Mouse (Mus musculus) kidney, postnatal 0 days (tissue): Measurements from ENCODE around the gene Prmt7. TPM values are rescaled to one million over a fixed set of nuclear protein-coding genes. Genes with fewer than 3 reads are reported as not detected.

Experiments
- ATAC-seq: fragments of 200-750 bp; cut with Nextera tagmentation; replicated peaks from 2 replicates; pipeline ENCODE4 v1.8.0; 2017; ENCODE audit warnings: low read depth, moderate number of reproducible peaks, moderate TSS enrichment, moderate library complexity; ENCODE audit not compliant: low FRiP score
- DNase-seq: peaks from one replicate; pipeline ENCODE4 v3.0.0-alpha.2; 2016; ENCODE audit warnings: low spot score
- H3K27ac ChIP-seq: fragments of 300-500 bp; sonication (generic); 2 replicates; pipeline ENCODE4 v1.5.1; 2014; ENCODE audit warnings: mild to moderate bottlenecking
- H3K27me3 ChIP-seq: fragments of 300-500 bp; sonication (generic); 2 replicates; pipeline ENCODE4 v1.6.1; 2014; ENCODE audit warnings: low read length, mixed read lengths; ENCODE audit not compliant: insufficient read depth
- H3K36me3 ChIP-seq: fragments of 300-500 bp; sonication (generic); 2 replicates; pipeline ENCODE4 v1.6.1; 2014; ENCODE audit warnings: low read length, mixed read lengths; ENCODE audit not compliant: insufficient read depth
- H3K4me1 ChIP-seq: fragments of 300-500 bp; sonication (generic); replicated peaks from 2 replicates; pipeline ENCODE4 v1.6.1; 2014; ENCODE audit warnings: antibody characterized with exemption, low read length, mixed read lengths; ENCODE audit not compliant: insufficient read depth
- H3K4me2 ChIP-seq: fragments of 300-500 bp; sonication (generic); 2 replicates; pipeline ENCODE4 v1.6.1; 2014; ENCODE audit warnings: mild to moderate bottlenecking, low read length, moderate library complexity, mixed read lengths
- H3K4me3 ChIP-seq: fragments of 300-500 bp; sonication (generic); replicated peaks from 2 replicates; pipeline ENCODE4 v1.5.1; 2014; ENCODE audit warnings: low read depth, low read length
- H3K9ac ChIP-seq: fragments of 300-500 bp; sonication (generic); 2 replicates; pipeline ENCODE4 v1.6.1; 2014; ENCODE audit warnings: low read depth, low read length
- H3K9me3 ChIP-seq: fragments of 300-500 bp; sonication (generic); replicated peaks from 2 replicates; pipeline ENCODE4 v1.6.1; 2016; ENCODE audit warnings: low read length, inconsistent platforms, mixed read lengths
- CTCF ChIP-seq: IDR thresholded peaks from 2 replicates; pipeline ENCODE4 v1.5.1; 2016; ENCODE audit warnings: antibody characterized with exemption, low read depth, mild to moderate bottlenecking, moderate library complexity
- WGBS: fragments of 180-500 bp; shearing (Covaris S2); extraction: QIAGEN DNeasy Blood & Tissue Kit; methylation state at CpG from one replicate; pipeline ENCODE4 v1.1.7; 2014; 5-methylcytosine and 5-hydroxymethylcytosine counted together
- polyA plus RNA-seq: library from polyadenylated mRNA; unstranded; fragments of >200 nt; fragmentation: Nextera tagmentation; extraction: Ambion mirVana; gene quantifications from 2 replicates; pipeline ENCODE4 v1.2.1, GENCODE M21; 2015

The Prmt7 gene
- polyA plus RNA-seq, 1 experiment from 2014 or later = 30.1 TPM

DNA sequence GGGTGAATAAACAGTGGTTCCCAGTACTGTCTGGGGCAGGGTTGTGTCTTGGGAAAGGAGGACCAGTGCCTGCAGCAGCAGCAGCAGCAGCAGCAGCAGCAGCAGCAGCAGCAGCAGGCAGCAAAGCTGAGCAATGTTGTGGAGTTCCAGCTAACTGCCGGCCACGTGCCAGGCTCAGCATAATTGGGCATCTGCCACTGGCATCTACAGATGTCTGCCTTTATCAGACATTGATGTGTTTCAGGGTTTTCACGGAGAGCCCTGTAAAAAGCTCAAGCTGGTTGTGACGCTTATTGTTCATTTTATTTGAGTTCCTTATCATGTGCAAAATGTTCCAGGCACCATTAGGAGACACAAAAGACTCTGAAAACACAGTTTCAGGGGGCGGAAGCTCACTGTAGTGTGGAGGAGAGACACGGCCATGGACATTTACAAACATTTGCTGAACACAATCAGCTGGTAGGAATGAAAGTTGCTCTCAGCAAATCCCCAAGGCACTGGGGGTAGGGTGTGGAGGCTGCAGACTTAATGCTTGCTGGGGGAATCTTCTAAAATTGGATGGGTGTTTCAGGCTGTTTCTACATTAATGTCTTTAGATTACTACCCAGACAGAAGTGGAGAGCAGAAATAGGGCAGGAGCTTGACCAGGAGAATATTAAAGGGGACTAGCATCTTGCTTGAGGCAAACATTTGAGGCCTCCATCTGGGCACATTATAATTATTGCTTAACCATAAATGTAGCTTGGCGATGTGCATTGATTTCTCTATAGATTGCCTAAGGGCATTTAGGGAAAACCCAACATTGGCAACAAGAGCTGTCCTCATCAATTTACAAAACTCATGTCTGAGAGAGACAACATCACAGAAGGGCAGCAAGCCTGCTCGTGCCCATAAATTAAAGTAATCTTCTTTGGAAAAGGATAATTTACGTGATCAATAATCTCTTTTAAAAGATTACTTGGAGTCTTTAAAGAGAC is 90.3 kb downstream of the Prmt7 start:
- H3K27ac ChIP-seq = no peak overlapping the region

More for the DNA sequence above, 90.3 kb downstream of the Prmt7 start:
- Histone ChIP-seq H3K4me3 (no peak overlapping the region), H3K9me3 (no peaks in the 10 kb centered on the region), H3K9ac (no peak overlapping the region), H3K4me1 (no peaks in the 10 kb centered on the region), H3K36me3 (no peaks in the 10 kb centered on the region), H3K27me3 (no peaks in the 10 kb centered on the region), H3K4me2 (no peak overlapping the region)
- no peak for TF ChIP-seq CTCF
- no peak for ATAC-seq
- DNase-seq = no peak
- 73% methylated on average over 9 of the region's 9 CpGs for WGBS

Other genes with a start within 250 kb of the Prmt7 start
- 19.8 and 23.7 TPM in 2 replicates for gene Slc12a4, start 244.8 kb upstream of the Prmt7 start, polyA plus RNA-seq
- not detected in 2 replicates for gene Dpep3, start 231.5 kb upstream of the Prmt7 start, polyA plus RNA-seq
- 11.7 and 15.5 TPM in 2 replicates for gene Dus2, start 219.6 kb upstream of the Prmt7 start, polyA plus RNA-seq
- gene Dpep2nb, start 205.0 kb upstream of the Prmt7 start, polyA plus RNA-seq = not detected in 2 replicates
- gene Ddx28, start 199.1 kb upstream of the Prmt7 start, polyA plus RNA-seq = 16.1 and 16.9 TPM in 2 replicates
- 3.8 and 3.9 TPM in 2 replicates for gene Nfatc3, start 152.1 kb upstream of the Prmt7 start, polyA plus RNA-seq
- gene Esrp2, start 74.0 kb upstream of the Prmt7 start, polyA plus RNA-seq = 21.0 and 21.2 TPM in 2 replicates
- 8.1 and 9.8 TPM in 2 replicates for gene Pla2g15, start 60.5 kb upstream of the Prmt7 start, polyA plus RNA-seq
- gene Slc7a6, start 42.1 kb upstream of the Prmt7 start, polyA plus RNA-seq = 61.0 and 61.6 TPM in 2 replicates
- 27.4 and 27.6 TPM in 2 replicates for gene Slc7a6os, start within 50 bp of the Prmt7 start, polyA plus RNA-seq
- gene Smpd3, start 127.1 kb downstream of the Prmt7 start, polyA plus RNA-seq = 0.27 and 0.42 TPM in 2 replicates
- 14.1 and 15.2 TPM in 2 replicates for gene Zfp90, start 204.4 kb downstream of the Prmt7 start, polyA plus RNA-seq